Mouse (Mus musculus): ENCODE data around the gene Tmem59. TPM values are rescaled to one million over a fixed set of nuclear protein-coding genes. Genes with fewer than 3 reads are reported as not detected.

Tmem59 gene
- polyA plus RNA-seq, 1 experiment from 2014 or later: 130 TPM

DNA sequence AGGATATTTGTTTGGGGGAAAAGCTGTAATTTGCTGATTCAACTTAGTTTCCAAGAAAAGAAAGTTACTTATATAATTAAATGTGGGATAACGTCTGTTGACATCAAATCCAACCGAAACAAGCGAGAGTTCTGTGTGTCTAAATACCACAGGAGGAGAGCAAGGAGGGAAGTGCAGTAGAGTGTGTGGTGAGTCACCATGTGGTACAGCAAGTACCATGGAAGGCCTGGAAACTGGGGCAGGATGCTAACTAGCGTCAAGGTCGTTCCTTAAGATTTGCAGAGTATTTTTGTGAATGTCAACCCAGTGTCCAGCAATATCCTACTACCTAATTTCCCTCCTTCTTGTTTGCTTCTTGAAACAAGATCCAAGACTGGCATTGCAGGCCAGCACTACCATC, 19.9 kb downstream of the Tmem59 start:
- peaks cover 85% of the 10 kb centered on the region for H3K36me3 ChIP-seq (ENCODE audit: inconsistent target)
- H3K79me2 ChIP-seq (ENCODE audit: inconsistent target): no peaks in the 10 kb centered on the region
- WGBS (ENCODE audit: missing documents): 92% methylated on average over 5 of the region's 5 CpGs
- no peak overlapping the region for H3K4me3 ChIP-seq (ENCODE audit: inconsistent target)
- H3K27ac ChIP-seq: no peak overlapping the region

DNA sequence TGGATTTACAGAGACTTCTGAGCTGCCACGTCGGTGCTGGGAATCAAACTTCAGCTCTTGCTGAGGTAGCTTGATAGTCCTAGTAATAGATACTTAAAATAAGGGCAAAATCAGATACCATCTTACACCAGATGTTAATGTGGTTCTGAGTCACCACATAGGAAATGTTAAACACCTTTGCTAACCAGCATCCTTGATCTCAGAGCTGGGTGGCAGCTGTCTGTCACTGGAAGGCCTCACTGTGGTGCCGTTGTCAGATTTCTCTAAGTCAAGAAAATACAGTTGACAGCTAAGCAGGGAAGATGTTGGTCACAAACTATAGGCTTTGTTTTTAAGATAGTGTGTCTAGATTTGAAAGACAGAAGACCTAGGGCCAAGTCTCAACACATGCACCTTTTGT, 23.6 kb downstream of the Tmem59 start:
- Histone ChIP-seq H3K36me3 (ENCODE audit: inconsistent target) (peaks cover 94% of the 10 kb centered on the region), H3K27ac (no peak overlapping the region), H3K4me3 (ENCODE audit: inconsistent target) (no peak overlapping the region), H3K79me2 (ENCODE audit: inconsistent target) (no peaks in the 10 kb centered on the region)
- WGBS (ENCODE audit: missing documents): 94% methylated on average over 3 of the region's 3 CpGs

DNA sequence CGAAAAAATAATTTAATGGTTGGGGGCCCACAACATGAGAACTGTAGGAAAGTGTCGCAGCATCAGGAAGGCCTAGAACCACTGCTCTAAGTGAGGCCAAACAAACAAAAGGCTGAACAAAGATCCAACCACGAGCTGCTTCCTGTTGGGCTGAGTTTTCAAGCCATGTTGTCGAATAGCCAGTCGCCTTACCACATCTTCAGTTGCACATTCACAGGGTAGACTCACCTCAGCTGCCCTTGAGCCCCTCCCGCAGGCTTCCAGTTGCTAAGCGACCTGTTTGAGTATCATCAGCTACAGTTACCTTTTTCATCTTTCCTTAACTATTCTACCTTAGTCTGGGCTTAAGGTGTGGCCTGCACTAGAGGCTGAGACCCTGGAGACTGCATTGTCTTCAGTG, 24.8 kb downstream of the Tmem59 start:
- H3K36me3 ChIP-seq (ENCODE audit: inconsistent target): peaks cover 88% of the 10 kb centered on the region
- WGBS (ENCODE audit: missing documents): 73% methylated on average over 7 of the region's 7 CpGs

GRCm38 (mm10) chr4:107207016-107207415, 28.8 kb downstream of the Tmem59 start:
- peaks cover 50% of the 10 kb centered on the region; the same call in 1 of the 2 replicates for H3K36me3 ChIP-seq (ENCODE audit: inconsistent target)
- whole genome bisulfite sequencing (ENCODE audit: missing documents): 96% methylated on average over 2 of the region's 2 CpGs

More for the DNA sequence above, 24.8 kb downstream of the Tmem59 start:
- H3K27ac ChIP-seq: no peak overlapping the region
- H3K4me3 ChIP-seq (ENCODE audit: inconsistent target): no peak overlapping the region
- H3K79me2 ChIP-seq (ENCODE audit: inconsistent target): no peaks in the 10 kb centered on the region

DNA sequence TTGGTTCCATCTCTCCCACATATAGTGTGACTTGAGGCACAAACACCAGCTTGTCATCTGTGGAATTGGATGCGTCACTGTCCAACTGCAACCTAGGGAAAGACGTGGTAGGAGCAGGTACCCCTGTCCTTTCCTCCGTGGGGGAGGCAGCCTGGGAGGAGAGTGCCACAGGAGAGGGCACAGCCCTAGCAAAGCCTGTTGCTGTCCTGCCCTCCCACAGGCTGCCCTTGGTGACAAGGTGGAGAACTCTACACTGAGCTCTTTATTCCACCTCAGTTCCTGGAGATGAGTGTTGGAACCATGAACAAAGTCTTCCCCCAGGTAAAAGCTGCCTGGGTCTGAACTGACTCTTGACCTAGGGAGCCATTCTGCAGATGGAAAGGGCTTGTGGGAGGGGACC, 30.7 kb downstream of the Tmem59 start, which contains the start of gene Ldlrad1:
Gene Ldlrad1 (plus strand): TSS at position 301 of the 400 bp plus-strand sequence.
- 95% methylated on average over 3 of the region's 3 CpGs for WGBS (ENCODE audit: missing documents)
- Histone ChIP-seq H3K36me3 (ENCODE audit: inconsistent target) (peaks cover 32% of the 10 kb centered on the region; the same call in 1 of the 2 replicates), H3K79me2 (ENCODE audit: inconsistent target) (no peaks in the 10 kb centered on the region), H3K27ac (no peak within 1 kb of the TSS), H3K4me3 (ENCODE audit: inconsistent target) (no peak within 1 kb of the TSS)

More at GRCm38 (mm10) chr4:107207016-107207415, 28.8 kb downstream of the Tmem59 start:
- Histone ChIP-seq H3K27ac (no peak overlapping the region), H3K79me2 (ENCODE audit: inconsistent target) (no peaks in the 10 kb centered on the region), H3K4me3 (ENCODE audit: inconsistent target) (no peak overlapping the region)

GRCm38 (mm10) chr4:107210483-107211097, 32.4 kb downstream of the Tmem59 start:
- no peaks in the 10 kb centered on the region for H3K79me2 ChIP-seq (ENCODE audit: inconsistent target)
- H3K36me3 ChIP-seq (ENCODE audit: inconsistent target): peaks cover 16% of the 10 kb centered on the region; the same call in 1 of the 2 replicates
- no peak overlapping the region for H3K4me3 ChIP-seq (ENCODE audit: inconsistent target)
- 14% methylated on average over 5 of the region's 5 CpGs for WGBS (ENCODE audit: missing documents)
- no peak overlapping the region for H3K27ac ChIP-seq

DNA sequence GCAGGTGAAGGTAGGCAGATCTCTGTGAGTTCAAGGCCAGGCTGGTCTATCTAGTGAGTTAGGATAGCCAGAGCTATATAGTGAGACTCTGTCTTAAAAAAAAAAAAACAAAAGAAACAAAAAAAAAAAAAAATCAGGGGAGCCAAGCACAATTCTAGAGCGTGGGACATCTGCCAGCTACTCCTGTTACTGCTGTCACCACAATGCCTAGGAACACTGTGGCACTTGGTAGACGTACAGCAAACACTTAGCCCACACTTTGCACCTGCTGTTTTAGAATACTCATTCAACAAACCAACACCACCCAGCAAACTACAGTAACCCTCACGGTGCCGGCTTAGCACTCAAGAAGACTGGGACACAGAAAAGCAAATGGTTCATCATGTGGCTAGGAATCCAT, 33.3 kb downstream of the Tmem59 start:
- WGBS (ENCODE audit: missing documents): 95% methylated on average over 4 of the region's 4 CpGs
- peaks cover 10% of the 10 kb centered on the region; the same call in 1 of the 2 replicates for H3K36me3 ChIP-seq (ENCODE audit: inconsistent target)
- H3K27ac ChIP-seq: no peak overlapping the region
- no peak overlapping the region for H3K4me3 ChIP-seq (ENCODE audit: inconsistent target)
- no peaks in the 10 kb centered on the region for H3K79me2 ChIP-seq (ENCODE audit: inconsistent target)

- Histone ChIP-seq H3K36me3 (ENCODE audit: inconsistent target) (peaks cover 5% of the 10 kb centered on the region; the same call in 1 of the 2 replicates), H3K27ac (no peak overlapping the region), H3K4me3 (ENCODE audit: inconsistent target) (no peak overlapping the region), H3K79me2 (ENCODE audit: inconsistent target) (no peaks in the 10 kb centered on the region)
- 86% methylated on average over 5 of the region's 5 CpGs for WGBS (ENCODE audit: missing documents)
These were observed 33.7 kb downstream of the Tmem59 start for GRCm38 (mm10) chr4:107211936-107212335.

DNA sequence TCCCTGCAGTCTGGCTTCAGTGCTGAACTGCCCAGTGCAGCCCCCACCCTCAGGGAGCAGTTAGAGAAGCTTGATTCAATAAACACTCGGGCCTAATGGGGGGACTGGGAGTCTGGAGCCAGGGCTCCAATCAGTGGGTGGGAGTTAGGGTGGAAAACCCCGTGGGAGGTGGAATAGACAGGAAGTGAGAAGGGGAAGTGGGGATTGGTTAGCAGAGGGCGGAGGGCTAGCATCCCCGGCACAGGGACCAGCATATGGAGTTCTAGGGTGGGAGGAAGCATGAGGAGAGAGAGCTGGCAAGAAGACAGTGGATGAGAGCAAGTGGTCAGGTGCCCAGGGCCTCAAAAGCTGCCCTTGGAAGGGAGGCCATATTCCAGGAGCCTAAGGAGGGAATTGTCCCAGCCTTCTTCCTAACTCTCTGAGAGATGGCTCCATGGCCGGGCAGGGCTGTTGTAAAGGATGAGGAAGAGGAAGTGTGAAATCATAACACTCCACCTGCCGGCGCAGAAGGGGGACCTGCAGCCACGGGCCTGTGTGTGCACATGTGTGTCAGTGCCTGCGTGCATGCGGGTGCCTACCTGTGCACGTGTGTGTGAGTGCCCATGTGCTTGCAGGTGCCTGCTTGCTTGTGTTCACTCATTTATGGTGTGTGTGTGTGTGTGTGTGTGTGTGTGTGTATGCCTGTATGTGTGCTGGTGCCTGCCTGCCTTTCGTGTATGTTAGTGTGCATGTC, 35.2 kb downstream of the Tmem59 start:
- no peaks in the 10 kb centered on the region for H3K36me3 ChIP-seq (ENCODE audit: inconsistent target)
- H3K79me2 ChIP-seq (ENCODE audit: inconsistent target): no peaks in the 10 kb centered on the region
- 37% methylated on average over 12 of the region's 12 CpGs for WGBS (ENCODE audit: missing documents)
- H3K4me3 ChIP-seq (ENCODE audit: inconsistent target): no peak overlapping the region
- H3K27ac ChIP-seq: no peak overlapping the region

- H3K4me3 ChIP-seq (ENCODE audit: inconsistent target): no peak overlapping the region
- H3K27ac ChIP-seq: no peak overlapping the region
- no peaks in the 10 kb centered on the region for H3K36me3 ChIP-seq (ENCODE audit: inconsistent target)
- 94% methylated on average over 9 of the region's 9 CpGs for WGBS (ENCODE audit: missing documents)
- no peaks in the 10 kb centered on the region for H3K79me2 ChIP-seq (ENCODE audit: inconsistent target)
These were observed 39.4 kb downstream of the Tmem59 start for GRCm38 (mm10) chr4:107217574-107217973.

GRCm38 (mm10) chr4:107221524-107221923, 43.3 kb downstream of the Tmem59 start:
- WGBS (ENCODE audit: missing documents): 91% methylated on average over 5 of the region's 5 CpGs
- Histone ChIP-seq H3K4me3 (ENCODE audit: inconsistent target) (no peak overlapping the region), H3K27ac (no peak overlapping the region), H3K36me3 (ENCODE audit: inconsistent target) (no peaks in the 10 kb centered on the region), H3K79me2 (ENCODE audit: inconsistent target) (no peaks in the 10 kb centered on the region)

DNA sequence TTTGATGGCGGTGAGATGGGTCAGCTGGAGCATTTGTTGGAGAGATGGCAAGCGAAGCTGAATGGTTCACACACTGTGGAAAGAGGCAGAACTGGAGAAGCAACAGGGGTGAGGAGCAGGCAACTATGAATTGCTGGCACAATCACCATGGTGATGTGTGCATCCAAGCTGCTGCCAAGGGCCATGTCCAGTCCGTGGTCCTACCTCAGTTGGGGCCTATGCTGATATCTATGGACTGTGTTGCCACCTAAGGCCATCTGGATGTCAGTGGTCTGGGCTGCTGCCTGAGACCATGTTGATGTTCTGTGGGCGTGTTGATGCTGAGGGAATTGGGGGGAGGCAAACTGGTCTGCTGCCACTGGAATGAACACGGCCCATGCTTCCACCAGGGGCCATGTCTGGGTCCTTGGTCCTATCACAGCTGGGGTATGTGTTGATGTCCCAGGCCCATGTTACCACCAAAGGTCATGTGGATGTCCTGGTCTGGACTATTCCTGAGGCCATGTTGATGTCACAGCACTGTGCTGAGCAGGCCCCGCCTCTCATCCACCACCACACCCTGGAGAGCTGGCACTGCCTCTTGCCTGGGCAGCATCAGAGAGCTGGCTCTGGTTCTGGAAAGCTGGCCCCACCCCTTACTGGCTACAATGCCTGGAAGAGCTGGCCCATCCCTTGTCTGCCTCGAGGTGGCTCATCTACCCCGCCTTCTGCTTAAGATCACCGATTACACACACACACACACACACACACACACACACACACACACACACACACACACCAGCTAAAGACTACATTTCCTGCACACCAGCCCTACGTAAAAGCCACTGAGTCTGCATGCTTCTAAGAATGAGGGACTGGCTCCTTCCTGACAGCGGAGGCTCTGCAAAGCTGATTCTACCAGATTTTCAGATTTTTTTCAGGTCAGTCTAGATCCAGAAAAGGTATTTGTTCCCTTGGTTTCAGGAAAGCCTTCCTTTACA, 45.3 kb downstream of the Tmem59 start:
- Histone ChIP-seq H3K79me2 (ENCODE audit: inconsistent target) (no peaks in the 10 kb centered on the region), H3K4me3 (ENCODE audit: inconsistent target) (no peak overlapping the region), H3K27ac (no peak overlapping the region), H3K36me3 (ENCODE audit: inconsistent target) (no peaks in the 10 kb centered on the region)
- WGBS (ENCODE audit: missing documents): 77% methylated on average over 10 of the region's 11 CpGs

GRCm38 (mm10) chr4:107226313-107226712, 48.1 kb downstream of the Tmem59 start:
- no peaks in the 10 kb centered on the region for H3K36me3 ChIP-seq (ENCODE audit: inconsistent target)
- no peak overlapping the region for H3K4me3 ChIP-seq (ENCODE audit: inconsistent target)
- no peak overlapping the region for H3K27ac ChIP-seq
- H3K79me2 ChIP-seq (ENCODE audit: inconsistent target): no peaks in the 10 kb centered on the region
- 27% methylated on average over 2 of the region's 2 CpGs for WGBS (ENCODE audit: missing documents)

DNA sequence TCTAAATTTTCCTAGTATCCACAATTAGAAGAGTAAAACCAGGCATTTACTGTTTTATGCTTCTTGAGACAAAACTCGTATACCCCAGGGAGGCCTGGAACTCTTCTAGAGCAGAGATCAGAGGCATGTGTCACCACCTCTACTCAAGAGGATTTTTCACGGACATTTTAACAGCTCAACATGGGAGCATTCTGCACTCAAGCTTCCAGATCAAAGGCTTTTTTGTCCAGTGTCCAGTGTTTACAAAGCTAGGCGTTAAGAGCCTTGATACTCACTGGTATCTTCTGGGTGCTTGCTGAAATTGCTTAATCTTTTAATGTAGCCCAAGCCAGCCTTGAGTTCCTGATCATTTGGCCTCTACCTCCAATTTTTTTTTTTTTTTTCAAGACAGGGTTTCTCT, 54.0 kb downstream of the Tmem59 start:
- WGBS (ENCODE audit: missing documents): 94% methylated on average over 3 of the region's 3 CpGs
- Histone ChIP-seq H3K36me3 (ENCODE audit: inconsistent target) (peaks cover 10% of the 10 kb centered on the region; the same call in 1 of the 2 replicates), H3K27ac (no peak overlapping the region), H3K4me3 (ENCODE audit: inconsistent target) (no peak overlapping the region), H3K79me2 (ENCODE audit: inconsistent target) (no peaks in the 10 kb centered on the region)
